Mouse (Mus musculus) heart, postnatal 36 days (tissue): ENCODE results near the gene Fads2. TPM values are rescaled to one million over a fixed set of nuclear protein-coding genes. Genes with fewer than 3 reads are reported as not detected.

ENCODE experiments used
- DNase-seq, 2 experiments: peaks; one replicate each; pipeline ENCODE4 v3.0.0; 2021 to 2022
- intact Hi-C: fragments of 180-260 bp; cut with DNase I; formaldehyde crosslinking; loops from one replicate; pipeline ENCODE4 v1.15.1; 2025
- total RNA-seq, 2 experiments: library from RNA; stranded (reverse); gene quantifications; 2 replicates each; pipeline ENCODE4 v1.2.3; 2021

Gene Fads2
- total RNA-seq, 2 experiments from 2014 or later, result 4.8 to 6.8 TPM

- intact Hi-C loops, result no loop called here
- no peak for DNase-seq
Measured at GRCm38 (mm10) chr19:10046346-10046745, 55.2 kb downstream of the Fads2 start.

- no peak for DNase-seq
- intact Hi-C loops, result no loop called here
Measured at GRCm38 (mm10) chr19:10045707-10046106, 55.8 kb downstream of the Fads2 start.

- intact Hi-C loops, result loop anchor here (5.0 kb wide), 1 partner anchor 139 kb away; the partner anchor contains the start of gene Fads1
Measured at GRCm38 (mm10) chr19:10043643-10044042, 57.9 kb downstream of the Fads2 start.

GRCm38 (mm10) chr19:10042816-10043215 lies 58.7 kb downstream of the Fads2 start:
- DNase-seq, result no peak
- intact Hi-C loops, result loop anchor here (5.0 kb wide), 1 partner anchor 139 kb away; the partner anchor contains the start of gene Fads1

More at GRCm38 (mm10) chr19:10043643-10044042, 57.9 kb downstream of the Fads2 start:
- peak; percentile 63 to 66 for DNase-seq

- intact Hi-C loops, result loop anchor here (5.0 kb wide), 1 partner anchor 140 kb away; the partner anchor contains the start of gene Fads1
- DNase-seq, result peak; percentile 32 to 62
Measured at GRCm38 (mm10) chr19:10042232-10042631, 59.3 kb downstream of the Fads2 start.

- peak; percentile 84 to 88 for DNase-seq
- intact Hi-C loops, result loop anchor here (5.0 kb wide), 1 partner anchor 141 kb away; the partner anchor contains the start of gene Fads1
Measured at GRCm38 (mm10) chr19:10041388-10042148, 60.0 kb downstream of the Fads2 start, which contains the start of gene Fads3. Gene Fads3, plus strand, starts transcription at chr19:10041569.

GRCm38 (mm10) chr19:10040866-10041387 lies 60.6 kb downstream of the Fads2 start:
- intact Hi-C loops, result loop anchor here (5.0 kb wide), 1 partner anchor 141 kb away; the partner anchor contains the start of gene Fads1
- DNase-seq, result no peak

GRCm38 (mm10) chr19:10039615-10040014 lies 61.9 kb downstream of the Fads2 start:
- no peak for DNase-seq
- intact Hi-C loops, result loop anchor here (2.0 to 5.0 kb wide), 3 partner anchors 61 to 158 kb away; partner anchors contain the start of genes Fads1 and Fads2

GRCm38 (mm10) chr19:10038910-10039309 lies 62.6 kb downstream of the Fads2 start:
- peak in 1 of 2 experiments; percentile 52 for DNase-seq
- intact Hi-C loops, result loop anchor here (2.0 to 5.0 kb wide), 2 partner anchors 62 to 158 kb away; partner anchors contain the start of gene Fads2

- intact Hi-C loops, result loop anchor here (2.0 to 5.0 kb wide), 2 partner anchors 62 to 159 kb away; partner anchors contain the start of gene Fads2
Measured at GRCm38 (mm10) chr19:10038364-10038763, 63.2 kb downstream of the Fads2 start.

GRCm38 (mm10) chr19:10037534-10037933 lies 64.0 kb downstream of the Fads2 start:
- DNase-seq, result no peak

More at GRCm38 (mm10) chr19:10038364-10038763, 63.2 kb downstream of the Fads2 start:
- no peak for DNase-seq

GRCm38 (mm10) chr19:10034785-10035447 lies 66.6 kb downstream of the Fads2 start:
- intact Hi-C loops, result loop anchor here (1.0 to 5.0 kb wide), 2 partner anchors 35 to 162 kb away; no protein-coding TSS in a partner anchor
- peak; percentile 82 to 89 for DNase-seq

More at GRCm38 (mm10) chr19:10037534-10037933, 64.0 kb downstream of the Fads2 start:
- intact Hi-C loops, result loop anchor here (5.0 kb wide), 1 partner anchor 160 kb away; no protein-coding TSS in a partner anchor

- intact Hi-C loops, result loop anchor here (1.0 kb wide), 1 partner anchor 34 kb away; no protein-coding TSS in a partner anchor
- no peak for DNase-seq
Measured at GRCm38 (mm10) chr19:10034356-10034755, 67.2 kb downstream of the Fads2 start.

GRCm38 (mm10) chr19:10033211-10033973 lies 68.2 kb downstream of the Fads2 start:
- DNase-seq, result peak; percentile 59 to 71
- intact Hi-C loops, result loop anchor here (2.0 kb wide), 1 partner anchor 117 kb away; no protein-coding TSS in a partner anchor

- intact Hi-C loops, result no loop called here
Measured at GRCm38 (mm10) chr19:10029746-10030145, 71.8 kb downstream of the Fads2 start.

GRCm38 (mm10) chr19:10025169-10025875 lies 76.2 kb downstream of the Fads2 start:
- intact Hi-C loops, result no loop called here
- peak in 1 of 2 experiments; percentile 50 for DNase-seq

More at GRCm38 (mm10) chr19:10029746-10030145, 71.8 kb downstream of the Fads2 start:
- no peak for DNase-seq

- no peak for DNase-seq
- intact Hi-C loops, result no loop called here
Measured at GRCm38 (mm10) chr19:10023304-10023758, 78.2 kb downstream of the Fads2 start.

GRCm38 (mm10) chr19:10022414-10023303 lies 78.9 kb downstream of the Fads2 start:
- intact Hi-C loops, result no loop called here
- DNase-seq, result peak; percentile 36 to 57
